In the genomic region with DNA sequence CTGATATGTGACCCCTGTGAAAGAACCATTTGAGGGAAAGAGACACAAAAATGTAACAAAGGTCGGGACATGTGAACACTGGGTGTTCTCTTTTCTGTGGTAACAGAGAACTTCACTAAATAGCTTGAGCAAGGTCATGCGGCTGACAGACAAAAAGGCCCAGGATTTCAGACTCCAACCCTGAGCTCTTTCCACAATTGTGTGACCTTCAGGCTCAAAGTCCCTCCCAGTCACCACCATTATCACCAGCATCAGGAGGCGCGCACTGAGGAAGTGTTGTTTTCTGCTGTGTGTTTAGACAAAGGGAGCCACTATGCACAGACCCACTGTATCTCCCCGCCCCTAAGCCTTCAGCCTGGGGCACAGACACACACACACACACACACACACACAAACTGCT, we compare ENCODE assay signal across 26 mouse cellular contexts.
DNase-seq lines count a peak whose midpoint lies in the region; ATAC-seq lines count a peak whose summit lies in the region.
"Had no signal": no experiment of that assay in that cellular context is flagged by ENCODE, and none has a peak within 500 bp of the region (broad histone marks: within the 10 kb centered on the region; RNA-seq: fewer than 3 reads in every experiment).

No protein-coding gene starts in this region.

- no peak overlapping the region for H3K4me3 ChIP-seq in hindbrain, embryonic 10.5 days
- H3K4me3 ChIP-seq in hindbrain, embryonic 11.5 days (ENCODE audit: low read depth, low read length), result no peak overlapping the region
- no peak overlapping the region for H3K4me3 ChIP-seq in liver, embryonic 11.5 days (ENCODE audit: low read depth, low read length)
- H3K4me3 ChIP-seq in kidney, embryonic 15.5 days (replicated peaks), result no peak overlapping the region
- H3K4me3 ChIP-seq: forebrain, embryonic 10.5 days; forebrain, embryonic 13.5 days; heart, adult 2 months; heart, embryonic 10.5 days; heart, embryonic 13.5 days; hindbrain, embryonic 13.5 days; intestine, embryonic 15.5 days had no signal

- no peak for ATAC-seq in hindbrain, embryonic 11.5 days (ENCODE audit: low FRiP score)
- ATAC-seq in liver, embryonic 11.5 days (replicated peaks; ENCODE audit: low FRiP score), result no peak
- ATAC-seq in kidney, embryonic 15.5 days (replicated peaks; ENCODE audit: low FRiP score), result no peak
- ATAC-seq: forebrain, embryonic 13.5 days; forebrain, embryonic 16.5 days; hindbrain, embryonic 16.5 days; intestine, embryonic 15.5 days had no signal

- no peaks in the 10 kb centered on the region for H3K36me3 ChIP-seq in hindbrain, embryonic 10.5 days
- H3K36me3 ChIP-seq in hindbrain, embryonic 11.5 days (ENCODE audit: control insufficient read depth, insufficient read depth, low read length), result no peaks in the 10 kb centered on the region
- no peaks in the 10 kb centered on the region for H3K36me3 ChIP-seq in liver, embryonic 11.5 days (ENCODE audit: control insufficient read depth, insufficient read depth, low read length)
- H3K36me3 ChIP-seq in kidney, embryonic 15.5 days, result no peaks in the 10 kb centered on the region
- H3K36me3 ChIP-seq: forebrain, embryonic 10.5 days; heart, embryonic 10.5 days; heart, embryonic 13.5 days; hindbrain, embryonic 13.5 days; intestine, embryonic 15.5 days had no signal

- no peak overlapping the region for H3K4me2 ChIP-seq in hindbrain, embryonic 11.5 days (replicated peaks; ENCODE audit: low read depth, low read length)
- H3K4me2 ChIP-seq in liver, embryonic 11.5 days, result no peak overlapping the region
- no peak overlapping the region for H3K4me2 ChIP-seq in kidney, embryonic 15.5 days
- H3K4me2 ChIP-seq: forebrain, embryonic 13.5 days; heart, embryonic 13.5 days; hindbrain, embryonic 13.5 days; intestine, embryonic 15.5 days had no signal

- H3K9me3 ChIP-seq in hindbrain, embryonic 10.5 days, result no peaks in the 10 kb centered on the region
- H3K9me3 ChIP-seq in hindbrain, embryonic 11.5 days (ENCODE audit: control insufficient read depth, low read length), result no peaks in the 10 kb centered on the region
- no peaks in the 10 kb centered on the region for H3K9me3 ChIP-seq in liver, embryonic 11.5 days (ENCODE audit: control insufficient read depth, low read length)
- no peaks in the 10 kb centered on the region for H3K9me3 ChIP-seq in kidney, embryonic 15.5 days (replicated peaks)
- H3K9me3 ChIP-seq: forebrain, embryonic 10.5 days; forebrain, embryonic 13.5 days; heart, embryonic 10.5 days; heart, embryonic 13.5 days; hindbrain, embryonic 13.5 days; intestine, embryonic 15.5 days had no signal

- H3K9ac ChIP-seq in hindbrain, embryonic 11.5 days (ENCODE audit: low read depth, low read length), result no peak overlapping the region
- no peak overlapping the region for H3K9ac ChIP-seq in liver, embryonic 11.5 days (ENCODE audit: low read depth, low read length)
- H3K9ac ChIP-seq in kidney, embryonic 15.5 days, result no peak overlapping the region
- H3K9ac ChIP-seq: forebrain, embryonic 13.5 days; heart, embryonic 13.5 days; hindbrain, embryonic 13.5 days; intestine, embryonic 15.5 days had no signal

- 80% methylated on average over 5 of the region's 5 CpGs for WGBS in hindbrain, embryonic 10.5 days
- WGBS in hindbrain, embryonic 11.5 days, result 83% methylated on average over 5 of the region's 5 CpGs
- WGBS in liver, embryonic 11.5 days, result 78% methylated on average over 5 of the region's 5 CpGs
- 92% methylated on average over 5 of the region's 5 CpGs for WGBS in kidney, embryonic 15.5 days

- peak overlapping the region; percentile 35 for H3K27ac ChIP-seq in hindbrain, embryonic 10.5 days
- H3K27ac ChIP-seq in hindbrain, embryonic 11.5 days (ENCODE audit: low read depth, low read length), result no peak overlapping the region
- H3K27ac ChIP-seq in liver, embryonic 11.5 days (ENCODE audit: low read depth, low read length), result no peak overlapping the region
- H3K27ac ChIP-seq in kidney, embryonic 15.5 days, result no peak overlapping the region
- H3K27ac ChIP-seq: forebrain, embryonic 10.5 days; forebrain, embryonic 13.5 days; heart, adult 2 months; heart, embryonic 10.5 days; heart, embryonic 13.5 days; hindbrain, embryonic 13.5 days; intestine, embryonic 15.5 days had no signal

- DNase-seq in adrenal gland, adult 2 months, result peak; percentile 64
- DNase-seq in adrenal gland, adult 18-20 months (ENCODE audit: low spot score in 2 of 2), result no peak
- DNase-seq in hindbrain, embryonic 10.5 days (ENCODE audit: low spot score), result no peak
- DNase-seq in hindbrain, embryonic 11.5 days (ENCODE audit: low spot score), result no peak
- peak; percentile 18 for DNase-seq in R1 (ENCODE audit: low read depth, low spot score)
- no peak for DNase-seq in liver, embryonic 11.5 days (ENCODE audit: low spot score)
- DNase-seq: B cell, adult 2 months; cerebellum, adult 18-20 months; cerebellum, adult 9-10 months; cerebellum, postnatal 14 days; gastrocnemius, postnatal 10 days; gastrocnemius, postnatal 36 days; heart, adult 2 months; heart, postnatal 14 days; heart, postnatal 4 days; kidney, adult 11 months had no signal

- H3K4me1 ChIP-seq in hindbrain, embryonic 10.5 days (replicated peaks), result peaks cover 14% of the 10 kb centered on the region; the same call in 1 of the 2 replicates
- no peaks in the 10 kb centered on the region for H3K4me1 ChIP-seq in hindbrain, embryonic 11.5 days (replicated peaks; ENCODE audit: control insufficient read depth, insufficient read depth, low read length)
- H3K4me1 ChIP-seq in liver, embryonic 11.5 days (replicated peaks; ENCODE audit: control insufficient read depth, insufficient read depth, low read length), result no peaks in the 10 kb centered on the region
- peaks cover 41% of the 10 kb centered on the region for H3K4me1 ChIP-seq in kidney, embryonic 15.5 days
- H3K4me1 ChIP-seq: intestine, embryonic 15.5 days had no signal

- peaks cover 4% of the 10 kb centered on the region; the same call in 1 of the 2 replicates for H3K27me3 ChIP-seq in hindbrain, embryonic 10.5 days (ENCODE audit: insufficient read depth, poor library complexity, severe bottlenecking)
- no peaks in the 10 kb centered on the region for H3K27me3 ChIP-seq in hindbrain, embryonic 11.5 days (ENCODE audit: control insufficient read depth, insufficient read depth, low read length)
- H3K27me3 ChIP-seq in liver, embryonic 11.5 days (replicated peaks; ENCODE audit: control insufficient read depth, insufficient read depth, low read length), result no peaks in the 10 kb centered on the region
- H3K27me3 ChIP-seq in kidney, embryonic 15.5 days, result peaks cover 4% of the 10 kb centered on the region; the same call in 1 of the 2 replicates
- H3K27me3 ChIP-seq: CH12.LX; heart, embryonic 13.5 days; intestine, embryonic 15.5 days had no signal

Comparison
In these comparisons a context has a peak if more than half of its experiments do, and no peak if none do; other contexts are left out.
1. DNase-seq: peak in adrenal gland, adult 2 months (single experiment) and R1 (single experiment); none in adrenal gland, adult 18-20 months (0 of 2), hindbrain, embryonic 10.5 days (single experiment), hindbrain, embryonic 11.5 days (single experiment) and liver, embryonic 11.5 days (single experiment).